In the genomic region with DNA sequence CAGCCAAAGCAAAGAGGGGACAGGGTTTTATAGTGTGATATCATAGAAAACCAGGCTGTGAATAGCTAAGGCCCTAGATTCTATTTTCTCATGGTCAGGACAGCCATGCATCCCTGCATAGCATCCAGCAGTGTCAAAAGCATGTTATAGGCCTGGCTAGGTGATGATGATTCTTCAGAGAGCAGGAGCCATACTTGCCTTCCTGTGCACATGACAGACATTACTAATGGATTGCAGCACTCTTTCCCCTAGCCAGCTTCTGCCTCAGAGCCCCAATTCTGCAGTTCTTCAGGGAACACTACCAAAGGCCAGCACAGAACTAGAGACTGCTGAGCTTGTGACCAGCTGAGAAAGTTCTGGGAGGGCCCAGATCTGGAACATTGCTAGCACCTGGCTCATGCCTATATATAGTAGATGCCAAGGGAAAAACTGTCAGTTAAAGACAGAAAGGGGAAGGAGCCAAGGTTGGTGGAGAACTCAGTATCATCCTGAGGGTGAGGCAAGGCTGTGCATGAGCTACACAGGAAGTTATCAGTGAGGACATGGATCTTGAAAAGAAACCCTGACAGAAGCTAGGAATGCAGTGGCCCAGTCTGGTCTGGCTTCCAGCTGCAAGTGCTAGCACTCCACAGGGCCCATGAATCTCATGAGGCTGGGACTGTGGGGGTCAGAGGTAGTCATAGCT, we compare ENCODE assay signal across 9 mouse cellular contexts.
DNase-seq lines count a peak whose midpoint lies in the region; ATAC-seq and TF ChIP-seq lines count a peak whose summit lies in the region.
"Had no signal": no experiment of that assay in that cellular context is flagged by ENCODE, and none has a peak within 500 bp of the region (broad histone marks: within the 10 kb centered on the region; RNA-seq: fewer than 3 reads in every experiment).

No protein-coding gene starts in this region.

- H3K36me3 ChIP-seq in hindbrain, postnatal 0 days (ENCODE audit: insufficient read depth, low read length), result no peaks in the 10 kb centered on the region
- no peaks in the 10 kb centered on the region for H3K36me3 ChIP-seq in hindbrain, embryonic 11.5 days (ENCODE audit: control insufficient read depth, insufficient read depth, low read length)
- H3K36me3 ChIP-seq in liver, embryonic 11.5 days (ENCODE audit: control insufficient read depth, insufficient read depth, low read length), result no peaks in the 10 kb centered on the region
- H3K36me3 ChIP-seq in forebrain, embryonic 12.5 days (replicated peaks), result no peaks in the 10 kb centered on the region

- no peak overlapping the region for H3K4me2 ChIP-seq in hindbrain, postnatal 0 days (ENCODE audit: low read depth, low read length)
- H3K4me2 ChIP-seq in hindbrain, embryonic 11.5 days (replicated peaks; ENCODE audit: low read depth, low read length), result no peak overlapping the region
- peak overlapping the region; percentile 55 for H3K4me2 ChIP-seq in liver, embryonic 11.5 days
- H3K4me2 ChIP-seq in forebrain, embryonic 12.5 days, result no peak overlapping the region

- no peak for DNase-seq in hindbrain, postnatal 0 days (ENCODE audit: low spot score)
- DNase-seq in hindbrain, embryonic 11.5 days (ENCODE audit: low spot score), result no peak
- peak; percentile 72 for DNase-seq in 3T3-L1 (ENCODE audit: low read depth, low spot score)
- DNase-seq in liver, embryonic 11.5 days (ENCODE audit: low spot score), result no peak
- DNase-seq in gastrocnemius, adult 8-10 months (ENCODE audit: low spot score in 2 of 2), result no peak
- no peak for DNase-seq in frontal cortex, postnatal 36 days (ENCODE audit: low spot score in 2 of 2)

- no peak for TF ChIP-seq CTCF in hindbrain, postnatal 0 days (IDR thresholded peaks at IDR 0.05; ENCODE audit: low read depth)

- no peak overlapping the region for H3K9ac ChIP-seq in hindbrain, postnatal 0 days (replicated peaks; ENCODE audit: low read length)
- no peak overlapping the region for H3K9ac ChIP-seq in hindbrain, embryonic 11.5 days (ENCODE audit: low read depth, low read length)
- H3K9ac ChIP-seq in liver, embryonic 11.5 days (ENCODE audit: low read depth, low read length), result no peak overlapping the region
- no peak overlapping the region for H3K9ac ChIP-seq in forebrain, embryonic 12.5 days
- H3K9ac ChIP-seq: liver, embryonic 14.5 days had no signal

- H3K9me3 ChIP-seq in hindbrain, postnatal 0 days (ENCODE audit: low read length), result no peaks in the 10 kb centered on the region
- no peaks in the 10 kb centered on the region for H3K9me3 ChIP-seq in hindbrain, embryonic 11.5 days (ENCODE audit: control insufficient read depth, low read length)
- no peaks in the 10 kb centered on the region for H3K9me3 ChIP-seq in liver, embryonic 11.5 days (ENCODE audit: control insufficient read depth, low read length)
- H3K9me3 ChIP-seq in forebrain, embryonic 12.5 days, result no peaks in the 10 kb centered on the region

- H3K27ac ChIP-seq in hindbrain, postnatal 0 days, result peak overlapping the region; percentile 61; the same call in 1 of the 2 replicates
- no peak overlapping the region for H3K27ac ChIP-seq in hindbrain, embryonic 11.5 days (ENCODE audit: low read depth, low read length)
- peak overlapping the region; percentile 67 for H3K27ac ChIP-seq in liver, embryonic 11.5 days (ENCODE audit: low read depth, low read length)
- H3K27ac ChIP-seq in forebrain, embryonic 12.5 days, result no peak overlapping the region
- H3K27ac ChIP-seq: liver, embryonic 14.5 days had no signal

- no peak overlapping the region for H3K4me3 ChIP-seq in hindbrain, postnatal 0 days (ENCODE audit: low read length)
- no peak overlapping the region for H3K4me3 ChIP-seq in hindbrain, embryonic 11.5 days (ENCODE audit: low read depth, low read length)
- no peak overlapping the region for H3K4me3 ChIP-seq in liver, embryonic 11.5 days (ENCODE audit: low read depth, low read length)
- H3K4me3 ChIP-seq in forebrain, embryonic 12.5 days (replicated peaks), result no peak overlapping the region

- 0 out of 2 replicates have a peak, but pooled peaks cover 3% of the 10 kb centered on the region for H3K4me1 ChIP-seq in hindbrain, postnatal 0 days (ENCODE audit: insufficient read depth, low read length)
- H3K4me1 ChIP-seq in hindbrain, embryonic 11.5 days (replicated peaks; ENCODE audit: control insufficient read depth, insufficient read depth, low read length), result peaks cover 2% of the 10 kb centered on the region
- H3K4me1 ChIP-seq in liver, embryonic 11.5 days (replicated peaks; ENCODE audit: control insufficient read depth, insufficient read depth, low read length), result peaks cover 22% of the 10 kb centered on the region
- peaks cover 20% of the 10 kb centered on the region for H3K4me1 ChIP-seq in forebrain, embryonic 12.5 days

- no peak for ATAC-seq in hindbrain, postnatal 0 days
- no peak for ATAC-seq in hindbrain, embryonic 11.5 days (ENCODE audit: low FRiP score)
- ATAC-seq in common myeloid progenitor, adult 5-6 weeks (replicated peaks; ENCODE audit: low read depth, poor library complexity, severe bottlenecking), result peak; percentile 26
- ATAC-seq in liver, embryonic 11.5 days (replicated peaks; ENCODE audit: low FRiP score), result no peak
- no peak for ATAC-seq in forebrain, embryonic 12.5 days (ENCODE audit: low FRiP score)

- H3K27me3 ChIP-seq in hindbrain, postnatal 0 days (ENCODE audit: insufficient read depth, low read length), result no peaks in the 10 kb centered on the region
- H3K27me3 ChIP-seq in hindbrain, embryonic 11.5 days (ENCODE audit: control insufficient read depth, insufficient read depth, low read length), result no peaks in the 10 kb centered on the region
- no peaks in the 10 kb centered on the region for H3K27me3 ChIP-seq in liver, embryonic 11.5 days (replicated peaks; ENCODE audit: control insufficient read depth, insufficient read depth, low read length)
- H3K27me3 ChIP-seq in forebrain, embryonic 12.5 days, result no peaks in the 10 kb centered on the region

Comparison
In these comparisons a context has a peak if more than half of its experiments do, and no peak if none do; other contexts are left out.
1. H3K27ac ChIP-seq: peak in hindbrain, postnatal 0 days (single experiment) and liver, embryonic 11.5 days (single experiment); none in hindbrain, embryonic 11.5 days (single experiment) and forebrain, embryonic 12.5 days (single experiment).